Mouse (Mus musculus) cerebellum, adult (tissue): ENCODE measurements around the gene Tomm70a.
A peak's percentile ranks its signal among the peaks of the same experiment; 100 is the strongest.
"Not testable (repeated sequence)": the region's sequence is repeated elsewhere in the genome, so short reads cannot be mapped to it uniquely, and the experiment has no call there.

ENCODE experiments used
- ATAC-seq: cut with Nextera tagmentation; 2 replicates; pipeline ENCODE4 v1.9.2; 2017; ENCODE audit warnings: mild to moderate bottlenecking, moderate library complexity, mixed read lengths; ENCODE audit not compliant: insufficient number of reproducible peaks, low FRiP score, low TSS enrichment

The Tomm70a gene

GRCm38 (mm10) chr16:57133611-57134010 is 12.1 kb downstream of the Tomm70a start:
- no peak for ATAC-seq

GRCm38 (mm10) chr16:57144741-57145140 is 23.2 kb downstream of the Tomm70a start:
- no peak for ATAC-seq

GRCm38 (mm10) chr16:57151437-57151836 is 29.9 kb downstream of the Tomm70a start:
- no peak for ATAC-seq

- ATAC-seq, result no peak
Measured at GRCm38 (mm10) chr16:57155899-57156298, 34.4 kb downstream of the Tomm70a start.

GRCm38 (mm10) chr16:57157076-57157475 is 35.6 kb downstream of the Tomm70a start:
- ATAC-seq, result no peak

GRCm38 (mm10) chr16:57157728-57158127 is 36.2 kb downstream of the Tomm70a start:
- no peak for ATAC-seq

- no peak for ATAC-seq
Measured at GRCm38 (mm10) chr16:57159835-57160234, 38.3 kb downstream of the Tomm70a start.

- ATAC-seq, result no peak
Measured at GRCm38 (mm10) chr16:57162841-57163240, 41.3 kb downstream of the Tomm70a start.

GRCm38 (mm10) chr16:57163694-57164093 is 42.2 kb downstream of the Tomm70a start:
- no peak for ATAC-seq

- ATAC-seq, result no peak
Measured at GRCm38 (mm10) chr16:57165157-57165556, 43.7 kb downstream of the Tomm70a start.

- no peak for ATAC-seq
Measured at GRCm38 (mm10) chr16:57166086-57166485, 44.6 kb downstream of the Tomm70a start.

GRCm38 (mm10) chr16:57166611-57167513 is 45.4 kb downstream of the Tomm70a start, which contains the start of gene Nit2:
Gene Nit2, minus strand, starts transcription at chr16:57167341.
- peak; percentile 90 for ATAC-seq

- peak; percentile 34 for ATAC-seq
Measured at GRCm38 (mm10) chr16:57167514-57167912, 46.0 kb downstream of the Tomm70a start.

- no peak for ATAC-seq
Measured at GRCm38 (mm10) chr16:57168236-57168635, 46.7 kb downstream of the Tomm70a start.

- ATAC-seq, result no peak
Measured at GRCm38 (mm10) chr16:57171161-57171560, 49.7 kb downstream of the Tomm70a start.

- ATAC-seq, result no peak
Measured at GRCm38 (mm10) chr16:57171570-57171969, 50.1 kb downstream of the Tomm70a start.

GRCm38 (mm10) chr16:57174480-57174879 is 53.0 kb downstream of the Tomm70a start:
- not testable (repeated sequence) for ATAC-seq

GRCm38 (mm10) chr16:57175751-57176150 is 54.2 kb downstream of the Tomm70a start:
- ATAC-seq, result no peak

GRCm38 (mm10) chr16:57176276-57176675 is 54.8 kb downstream of the Tomm70a start:
- ATAC-seq, result no peak

- ATAC-seq, result peak; percentile 78
Measured at GRCm38 (mm10) chr16:57177254-57177653, 55.8 kb downstream of the Tomm70a start.

- no peak for ATAC-seq
Measured at GRCm38 (mm10) chr16:57177664-57178063, 56.2 kb downstream of the Tomm70a start.

GRCm38 (mm10) chr16:57181180-57181579 is 59.7 kb downstream of the Tomm70a start:
- ATAC-seq, result no peak
